Mouse (Mus musculus): Measurements from ENCODE around the gene Ncor2. TPM values are rescaled to one million over a fixed set of nuclear protein-coding genes. Genes with fewer than 3 reads are reported as not detected.

Gene Ncor2
- total and polyA plus RNA-seq, 2 experiments, result 7.1 to 15.0 TPM

GRCm38 (mm10) chr5:125163441-125164050 is 15.5 kb downstream of the Ncor2 start:
- H3K27ac ChIP-seq (replicated peaks; ENCODE audit: insufficient read depth, low read depth, low read length), result peak overlapping the region; percentile 46
- WGBS, result 20% methylated on average over 8 of the region's 8 CpGs
- TF ChIP-seq POLR2A (IDR thresholded peaks at IDR 0.05; ENCODE audit: extremely low read depth, insufficient read depth, low read length), result no peak
- TF ChIP-seq CTCF (IDR thresholded peaks at IDR 0.05; ENCODE audit: low read depth, low read length), result no peak

GRCm38 (mm10) chr5:125162461-125162860 is 16.6 kb downstream of the Ncor2 start:
- H3K27ac ChIP-seq (replicated peaks; ENCODE audit: insufficient read depth, low read depth, low read length), result no peak overlapping the region
- no peak for DNase-seq (ENCODE audit: extremely low read depth, low read depth, low spot score)
- H3K36me3 ChIP-seq (ENCODE audit: control insufficient read depth, insufficient read depth, low read length), result no peaks in the 10 kb centered on the region
- H3K27me3 ChIP-seq (ENCODE audit: control insufficient read depth, insufficient read depth, low read length), result no peaks in the 10 kb centered on the region
- WGBS, result 60% methylated on average over 2 of the region's 3 CpGs
- H3K9ac ChIP-seq (ENCODE audit: low read depth, low read length), result no peak overlapping the region
- peaks cover 75% of the 10 kb centered on the region for H3K79me2 ChIP-seq (ENCODE audit: control insufficient read depth, insufficient read depth, low read length)
- H3K4me1 ChIP-seq (ENCODE audit: control insufficient read depth, insufficient read depth, low read length), result peaks cover 56% of the 10 kb centered on the region
- no peak overlapping the region for H3K4me3 ChIP-seq (ENCODE audit: insufficient read depth, low read depth, low read length)
- TF ChIP-seq CTCF (IDR thresholded peaks at IDR 0.05; ENCODE audit: low read depth, low read length), result no peak
- no peak for TF ChIP-seq POLR2A (IDR thresholded peaks at IDR 0.05; ENCODE audit: extremely low read depth, insufficient read depth, low read length)

More at GRCm38 (mm10) chr5:125163441-125164050, 15.5 kb downstream of the Ncor2 start:
- H3K36me3 ChIP-seq (ENCODE audit: control insufficient read depth, insufficient read depth, low read length), result no peaks in the 10 kb centered on the region
- H3K9ac ChIP-seq (ENCODE audit: low read depth, low read length), result no peak overlapping the region
- peaks cover 53% of the 10 kb centered on the region for H3K4me1 ChIP-seq (ENCODE audit: control insufficient read depth, insufficient read depth, low read length)
- no peaks in the 10 kb centered on the region for H3K27me3 ChIP-seq (ENCODE audit: control insufficient read depth, insufficient read depth, low read length)
- DNase-seq (ENCODE audit: extremely low read depth, low read depth, low spot score), result peak; percentile 96
- peaks cover 70% of the 10 kb centered on the region for H3K79me2 ChIP-seq (ENCODE audit: control insufficient read depth, insufficient read depth, low read length)
- H3K4me3 ChIP-seq (ENCODE audit: insufficient read depth, low read depth, low read length), result no peak overlapping the region

GRCm38 (mm10) chr5:125159804-125160405 is 19.1 kb downstream of the Ncor2 start:
- Histone ChIP-seq H3K9ac (ENCODE audit: low read depth, low read length) (peak overlapping the region; percentile 8; the same call in 1 of the 2 replicates), H3K4me1 (ENCODE audit: control insufficient read depth, insufficient read depth, low read length) (peaks cover 47% of the 10 kb centered on the region), H3K4me3 (ENCODE audit: insufficient read depth, low read depth, low read length) (no peak overlapping the region), H3K27me3 (ENCODE audit: control insufficient read depth, insufficient read depth, low read length) (no peaks in the 10 kb centered on the region), H3K79me2 (ENCODE audit: control insufficient read depth, insufficient read depth, low read length) (peaks cover 75% of the 10 kb centered on the region), H3K36me3 (ENCODE audit: control insufficient read depth, insufficient read depth, low read length) (no peaks in the 10 kb centered on the region), H3K27ac (replicated peaks; ENCODE audit: insufficient read depth, low read depth, low read length) (no peak overlapping the region; the same call in 1 of the 2 replicates)
- no peak for DNase-seq (ENCODE audit: extremely low read depth, low read depth, low spot score)
- WGBS, result 60% methylated on average over 14 of the region's 14 CpGs
- TF ChIP-seq POLR2A (IDR thresholded peaks at IDR 0.05; ENCODE audit: extremely low read depth, insufficient read depth, low read length) (no peak), CTCF (IDR thresholded peaks at IDR 0.05; ENCODE audit: low read depth, low read length) (no peak)

- DNase-seq (ENCODE audit: extremely low read depth, low read depth, low spot score), result peak; percentile 80
- 5% methylated on average over 12 of the region's 12 CpGs for WGBS
- peaks cover 46% of the 10 kb centered on the region for H3K4me1 ChIP-seq (ENCODE audit: control insufficient read depth, insufficient read depth, low read length)
- TF ChIP-seq CTCF (IDR thresholded peaks at IDR 0.05; ENCODE audit: low read depth, low read length) (no peak), POLR2A (IDR thresholded peaks at IDR 0.05; ENCODE audit: extremely low read depth, insufficient read depth, low read length) (no peak)
- no peaks in the 10 kb centered on the region for H3K27me3 ChIP-seq (ENCODE audit: control insufficient read depth, insufficient read depth, low read length)
- no peak overlapping the region for H3K9ac ChIP-seq (ENCODE audit: low read depth, low read length)
- H3K27ac ChIP-seq (replicated peaks; ENCODE audit: insufficient read depth, low read depth, low read length), result no peak overlapping the region; the same call in 1 of the 2 replicates
- peaks cover 78% of the 10 kb centered on the region for H3K79me2 ChIP-seq (ENCODE audit: control insufficient read depth, insufficient read depth, low read length)
- no peak overlapping the region for H3K4me3 ChIP-seq (ENCODE audit: insufficient read depth, low read depth, low read length)
- H3K36me3 ChIP-seq (ENCODE audit: control insufficient read depth, insufficient read depth, low read length), result no peaks in the 10 kb centered on the region
Measured at GRCm38 (mm10) chr5:125159293-125159692, 19.7 kb downstream of the Ncor2 start.

GRCm38 (mm10) chr5:125158232-125158961 is 20.6 kb downstream of the Ncor2 start:
- H3K79me2 ChIP-seq (ENCODE audit: control insufficient read depth, insufficient read depth, low read length), result peaks cover 85% of the 10 kb centered on the region
- H3K27me3 ChIP-seq (ENCODE audit: control insufficient read depth, insufficient read depth, low read length), result no peaks in the 10 kb centered on the region
- whole genome bisulfite sequencing, result 48% methylated on average over 21 of the region's 21 CpGs
- peak overlapping the region; percentile 38; the same call in 1 of the 2 replicates for H3K9ac ChIP-seq (ENCODE audit: low read depth, low read length)
- no peak overlapping the region for H3K4me3 ChIP-seq (ENCODE audit: insufficient read depth, low read depth, low read length)
- DNase-seq (ENCODE audit: extremely low read depth, low read depth, low spot score), result no peak
- TF ChIP-seq CTCF (IDR thresholded peaks at IDR 0.05; ENCODE audit: low read depth, low read length) (no peak), POLR2A (IDR thresholded peaks at IDR 0.05; ENCODE audit: extremely low read depth, insufficient read depth, low read length) (no peak)
- no peaks in the 10 kb centered on the region for H3K36me3 ChIP-seq (ENCODE audit: control insufficient read depth, insufficient read depth, low read length)
- H3K4me1 ChIP-seq (ENCODE audit: control insufficient read depth, insufficient read depth, low read length), result peaks cover 41% of the 10 kb centered on the region
- no peak overlapping the region for H3K27ac ChIP-seq (replicated peaks; ENCODE audit: insufficient read depth, low read depth, low read length)
